Mouse (Mus musculus): Measurements from ENCODE around the gene Stard7. TPM values are rescaled to one million over a fixed set of nuclear protein-coding genes. Genes with fewer than 3 reads are reported as not detected.

Gene Stard7
- 10 to 100 TPM; 86.8 to 98.4 TPM for total RNA-seq (2021)
- long read RNA-seq, experiment 1, transcript Stard7-202 (8 exons, 3,116 nt), result major isoform, 158 of 176 reads
- long read RNA-seq, experiment 1, partial matches to known transcripts, result 7 of 176 reads
- long read RNA-seq, experiment 1, other reads (novel, unspliced or antisense), result 7 of 176 reads
- long read RNA-seq, experiment 2, transcript Stard7-202 (8 exons, 3,116 nt), result major isoform, 259 of 282 reads
- long read RNA-seq, experiment 2, partial matches to known transcripts, result 10 of 282 reads
- long read RNA-seq, experiment 2, other reads (novel, unspliced or antisense), result 8 of 282 reads

DNA sequence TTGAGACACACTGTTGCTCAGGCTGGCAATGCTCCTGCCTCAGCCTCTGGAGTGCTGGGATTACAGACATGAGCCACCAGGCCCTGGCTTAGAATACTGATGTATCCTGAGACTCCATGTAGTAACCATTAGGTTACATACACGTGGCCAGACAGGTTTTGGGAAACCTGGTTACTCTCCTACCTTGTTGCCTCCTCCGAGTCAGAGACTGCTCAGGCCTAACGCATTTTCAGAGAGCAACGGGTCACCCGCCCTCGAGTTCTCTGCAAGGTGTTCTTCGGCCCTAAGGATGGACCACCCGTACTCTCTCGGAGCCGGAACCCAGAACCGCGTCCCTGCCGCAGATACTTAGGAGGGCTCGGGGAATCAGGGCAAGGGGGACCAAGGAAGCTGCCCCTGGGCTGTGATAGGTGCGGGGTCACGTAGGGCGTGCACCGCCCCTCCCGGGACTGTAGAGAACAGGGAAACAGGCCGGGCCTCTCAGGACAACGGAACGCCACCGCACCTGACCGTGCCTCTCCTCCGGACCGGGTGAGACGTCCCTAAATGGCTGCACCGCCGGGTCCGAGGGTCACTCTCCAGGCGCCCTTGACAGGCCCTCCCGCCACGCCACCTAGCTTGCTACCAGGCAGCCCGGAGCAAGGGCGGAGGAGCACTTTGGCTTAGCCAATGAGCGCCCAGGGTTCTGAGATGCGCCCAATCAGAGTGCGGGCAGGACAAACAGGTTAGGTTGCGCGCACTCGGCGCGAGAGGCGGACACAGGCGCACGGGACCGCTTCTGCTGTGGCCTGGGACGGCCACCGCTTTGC is at the start of gene Stard7:
Gene Stard7, plus strand, starts transcription at position 728 of the 809 bp plus-strand sequence.
- intact Hi-C loops (cut with DNase I; ENCODE audit: low total_unique reads), result no loop called here
- peak; percentile 96 for DNase-seq

DNA sequence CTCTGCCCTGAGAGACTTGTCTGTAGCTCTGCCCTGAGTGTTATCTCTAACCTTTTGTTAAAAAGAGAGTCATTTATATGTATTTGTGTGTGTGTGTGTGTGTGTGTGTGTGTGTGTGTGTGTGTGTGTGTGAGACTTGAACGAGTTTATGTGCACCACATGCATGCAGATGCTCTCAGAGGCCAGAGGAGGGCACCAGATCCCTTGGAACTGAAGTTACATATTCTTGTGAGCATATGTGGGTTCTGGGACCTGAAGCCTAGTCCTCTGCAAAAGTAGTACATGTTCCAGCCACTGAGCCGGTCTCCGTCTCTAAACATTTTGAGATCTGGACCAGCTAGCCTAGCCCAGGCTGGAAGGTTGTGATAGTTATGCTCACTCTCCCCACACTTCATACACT is 44.8 kb upstream of the Stard7 start:
- no peak for DNase-seq
- intact Hi-C loops (cut with DNase I; ENCODE audit: low total_unique reads), result loop anchor here (10.0 kb wide), 1 partner anchor 170 kb away; no protein-coding TSS in a partner anchor

DNA sequence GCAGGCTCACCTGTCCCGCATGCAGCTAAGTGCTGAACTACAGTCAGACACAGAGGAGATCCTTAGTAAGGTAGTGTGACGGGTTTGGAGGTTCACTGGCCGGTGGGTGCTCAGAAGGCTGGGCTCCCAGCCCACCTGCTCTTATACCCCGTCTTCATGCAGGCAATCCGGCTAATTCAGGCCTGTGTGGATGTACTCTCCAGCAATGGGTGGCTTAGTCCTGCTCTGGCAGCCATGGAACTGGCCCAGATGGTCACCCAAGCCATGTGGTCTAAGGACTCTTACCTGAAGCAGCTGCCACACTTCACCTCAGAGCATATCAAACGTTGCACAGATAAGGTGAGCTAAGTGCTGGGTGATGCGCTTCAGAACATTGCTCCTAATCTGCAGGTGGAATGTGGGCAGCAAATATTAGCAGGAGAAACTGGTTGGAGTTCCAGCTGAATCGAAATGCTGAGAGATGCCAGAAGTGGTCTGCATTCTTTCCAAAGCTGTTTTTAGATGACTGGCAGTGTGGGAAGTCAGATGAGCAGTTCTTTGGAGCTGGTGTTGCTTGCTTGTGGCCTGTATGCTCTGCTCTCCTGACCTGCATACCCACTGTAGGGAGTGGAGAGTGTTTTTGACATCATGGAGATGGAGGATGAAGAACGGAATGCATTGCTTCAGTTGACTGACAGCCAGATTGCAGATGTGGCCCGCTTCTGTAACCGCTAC is 32.0 kb upstream of the Stard7 start:
- intact Hi-C loops (cut with DNase I; ENCODE audit: low total_unique reads), result no loop called here
- no peak for DNase-seq

DNA sequence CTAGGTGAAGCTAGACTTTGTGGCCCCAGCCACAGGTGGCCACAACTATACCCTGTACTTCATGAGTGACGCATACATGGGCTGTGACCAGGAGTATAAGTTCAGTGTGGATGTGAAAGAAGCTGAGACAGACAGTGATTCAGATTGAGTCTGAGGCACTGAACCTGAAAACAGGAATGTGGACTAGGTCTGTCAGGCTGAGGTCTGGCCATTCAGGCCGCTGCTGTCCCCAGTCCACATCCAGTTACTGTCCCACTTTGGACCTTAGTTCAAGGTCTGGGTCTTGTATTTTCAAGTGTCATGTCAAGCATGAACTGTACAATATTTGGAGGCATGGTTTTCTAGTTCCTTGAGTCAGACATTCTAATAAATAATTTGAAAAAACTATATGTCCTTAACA is 30.0 kb upstream of the Stard7 start:
- DNase-seq, result no peak
- intact Hi-C loops (cut with DNase I; ENCODE audit: low total_unique reads), result loop anchor here (10.0 kb wide), 1 partner anchor 95 kb away; the partner anchor contains the start of genes Astl and Dusp2

DNA sequence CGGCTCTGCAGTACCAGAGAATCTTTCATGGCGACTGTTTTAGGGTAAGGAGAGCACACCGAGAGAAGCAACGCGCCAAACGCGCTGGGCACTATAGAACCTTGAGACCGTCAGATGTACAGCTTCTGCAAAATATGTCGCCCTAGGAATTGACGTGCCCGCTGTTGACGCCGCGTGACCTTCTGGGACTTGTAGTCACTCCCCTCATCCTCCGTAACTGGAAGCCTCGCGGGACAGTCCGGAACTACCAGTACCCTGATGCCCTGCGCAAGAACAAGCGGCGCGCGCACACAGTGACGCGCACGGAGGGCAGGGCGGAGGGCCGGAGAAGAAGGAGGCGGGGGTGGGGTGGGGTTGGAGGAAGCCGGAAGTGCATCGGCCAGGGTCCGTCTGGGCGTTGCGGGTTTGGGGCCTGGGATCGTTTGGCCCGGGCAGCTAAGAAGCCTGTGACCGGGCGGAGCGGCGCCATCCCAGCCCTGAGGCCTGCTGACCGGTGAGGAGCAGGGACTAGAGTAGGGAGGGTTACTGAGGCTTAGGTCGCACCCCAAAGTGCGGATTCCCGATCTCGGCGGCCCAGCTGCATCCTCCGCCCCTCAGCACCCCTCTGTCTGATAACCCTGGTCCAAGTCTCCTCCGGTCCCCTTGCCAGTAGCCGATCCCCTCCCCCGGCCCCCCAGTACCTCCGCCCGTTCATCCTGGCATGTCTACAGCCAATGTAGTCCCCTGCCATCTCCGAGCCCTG is 22.3 kb upstream of the Stard7 start, which contains the start of the genes Ciao1 and Tmem127:
Gene Ciao1, minus strand, starts transcription at position 225 of the 742 bp plus-strand sequence.
Gene Tmem127, plus strand, starts transcription at position 317 of the 742 bp plus-strand sequence.
- peak; percentile 99 for DNase-seq
- intact Hi-C loops (cut with DNase I; ENCODE audit: low total_unique reads), result loop anchor here (10.0 kb wide), 1 partner anchor 87 kb away; the partner anchor contains the start of genes Astl and Dusp2

DNA sequence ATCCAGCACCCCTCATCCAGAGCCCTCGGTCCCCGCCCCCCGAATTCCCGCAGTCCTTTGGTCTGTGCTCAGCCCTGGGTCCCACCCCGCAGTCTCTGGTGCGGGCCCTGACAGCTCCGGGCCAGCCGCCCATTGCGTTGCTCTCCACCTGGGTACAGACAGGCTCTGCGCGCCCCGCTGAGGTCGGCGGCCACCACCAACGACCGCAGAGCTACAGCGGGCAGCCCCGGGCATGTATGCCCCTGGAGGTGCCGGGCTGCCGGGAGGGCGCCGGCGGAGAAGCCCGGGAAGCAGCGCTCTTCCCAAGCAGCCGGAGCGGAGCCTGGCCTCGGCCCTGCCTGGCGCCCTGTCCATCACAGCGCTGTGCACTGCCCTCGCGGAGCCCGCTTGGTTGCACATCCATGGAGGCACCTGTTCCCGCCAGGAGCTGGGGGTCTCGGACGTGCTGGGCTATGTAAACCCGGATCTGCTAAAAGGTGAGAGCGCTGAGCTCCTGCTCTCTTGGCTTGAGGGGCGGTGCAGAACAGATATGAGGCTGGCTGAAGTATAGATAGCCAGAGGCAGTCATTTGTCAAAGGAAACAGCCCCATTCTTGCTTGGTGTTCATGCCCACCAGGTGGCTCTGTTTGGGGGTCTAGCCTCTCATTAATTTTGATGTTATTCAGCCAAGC is 21.5 kb upstream of the Stard7 start:
- intact Hi-C loops (cut with DNase I; ENCODE audit: low total_unique reads), result loop anchor here (10.0 kb wide), 1 partner anchor 86 kb away; the partner anchor contains the start of genes Astl and Dusp2
- peak; percentile 59 for DNase-seq

DNA sequence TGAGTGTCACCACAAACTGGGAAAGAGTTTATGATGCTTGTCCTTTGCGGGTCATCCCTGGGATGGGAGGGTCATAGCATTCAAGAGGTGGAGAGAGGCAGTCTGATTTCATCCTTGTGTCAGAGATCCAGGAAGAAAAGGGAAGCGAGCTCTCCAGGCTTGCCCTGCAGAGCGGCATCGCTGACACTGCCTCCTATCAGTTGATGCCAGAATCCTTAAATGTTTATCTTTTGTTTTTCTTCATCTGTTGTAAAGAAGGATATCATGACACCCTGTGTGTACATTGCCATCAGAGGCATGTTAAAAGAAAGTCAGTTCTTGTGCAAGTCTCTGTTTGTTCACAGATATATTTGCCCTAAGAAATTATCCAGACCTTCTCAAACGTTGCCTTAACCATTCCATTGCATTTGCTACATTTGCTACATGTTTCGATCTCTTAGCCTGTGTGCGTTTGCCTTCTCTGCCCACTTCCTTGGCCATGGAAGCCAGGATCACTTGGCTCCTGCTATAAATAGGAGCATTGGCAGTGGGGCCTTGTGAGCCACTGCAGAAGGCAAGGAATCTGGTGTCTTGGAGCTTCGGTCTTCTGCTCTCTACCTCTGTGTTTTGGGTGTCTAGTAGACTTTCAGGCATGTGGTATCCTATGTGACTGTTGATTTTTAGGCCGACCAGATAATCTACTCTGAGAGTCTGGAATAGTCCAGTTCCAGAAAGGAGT is 19.6 kb upstream of the Stard7 start:
- peak; percentile 15 for DNase-seq
- intact Hi-C loops (cut with DNase I; ENCODE audit: low total_unique reads), result no loop called here

DNA sequence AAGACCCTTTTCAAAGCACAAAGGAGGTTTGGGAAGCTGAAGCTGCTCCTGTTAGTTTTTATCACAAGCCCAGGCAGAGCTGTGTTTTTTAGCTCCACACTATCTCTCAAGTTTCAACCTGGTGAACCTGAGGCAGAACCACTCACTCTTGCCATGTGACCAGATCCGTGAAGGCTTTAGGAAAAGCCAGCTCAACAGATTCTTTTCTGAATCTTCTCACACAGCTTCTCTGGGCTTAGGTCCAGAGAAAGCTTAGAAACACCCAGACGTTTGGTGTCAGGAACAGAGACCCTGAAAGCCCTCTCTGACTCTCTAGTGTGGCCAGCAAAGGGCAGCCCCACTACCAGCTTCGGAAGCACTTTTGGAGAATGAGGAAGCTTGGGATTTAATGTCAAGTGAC is 18.6 kb upstream of the Stard7 start:
- DNase-seq, result no peak
- intact Hi-C loops (cut with DNase I; ENCODE audit: low total_unique reads), result no loop called here

DNA sequence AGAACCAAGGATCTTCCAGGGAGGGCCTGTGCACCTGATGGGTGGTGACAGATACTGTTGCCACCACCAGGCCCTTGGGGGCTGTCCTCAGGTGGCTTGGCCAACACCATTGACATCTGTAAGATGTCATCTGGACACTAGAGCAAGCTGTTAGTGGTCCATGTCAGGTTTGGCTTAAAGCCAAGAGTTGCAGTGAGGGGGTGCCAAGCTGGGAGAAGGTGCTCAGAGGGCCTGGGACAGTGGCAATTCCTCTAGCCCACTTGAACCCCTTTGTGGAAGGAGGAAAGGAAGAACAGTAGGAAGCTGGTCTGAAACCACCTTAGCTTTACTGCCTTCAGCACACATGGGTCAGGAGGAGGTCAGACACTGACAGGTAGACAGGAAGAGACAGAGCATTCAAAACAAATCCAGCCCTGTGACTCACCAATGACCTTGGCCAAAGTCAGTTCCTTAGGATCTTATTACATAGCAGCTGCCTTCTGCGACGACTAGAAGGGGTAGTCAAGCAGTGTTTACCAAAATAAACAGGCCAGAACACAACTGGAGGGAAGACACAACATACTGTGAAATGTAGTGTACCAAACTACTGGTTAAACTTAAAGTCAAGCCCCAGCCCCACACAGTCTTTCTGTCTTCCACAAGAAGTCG is 18.0 kb upstream of the Stard7 start:
- intact Hi-C loops (cut with DNase I; ENCODE audit: low total_unique reads), result no loop called here
- peak; percentile 18 for DNase-seq

DNA sequence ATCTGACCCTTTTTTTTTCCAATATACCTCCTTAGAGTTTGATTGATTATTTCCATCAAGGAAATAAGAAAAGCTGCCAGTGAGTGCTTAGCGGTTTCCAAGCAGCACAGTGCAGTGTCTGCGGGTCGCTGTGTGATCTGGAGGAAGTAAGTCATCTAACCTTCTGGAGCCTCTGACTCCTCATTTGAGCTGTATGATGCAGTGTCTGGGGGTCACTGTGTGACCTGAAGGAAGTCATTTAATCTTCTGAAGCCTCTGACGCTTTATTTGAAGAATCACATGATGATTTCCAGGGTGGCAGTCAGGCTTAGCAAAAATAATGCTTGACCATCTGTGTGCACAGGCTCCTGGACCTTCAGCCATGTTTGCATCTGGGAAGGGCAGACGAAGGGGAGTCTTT is 17.2 kb upstream of the Stard7 start:
- intact Hi-C loops (cut with DNase I; ENCODE audit: low total_unique reads), result no loop called here
- no peak for DNase-seq

DNA sequence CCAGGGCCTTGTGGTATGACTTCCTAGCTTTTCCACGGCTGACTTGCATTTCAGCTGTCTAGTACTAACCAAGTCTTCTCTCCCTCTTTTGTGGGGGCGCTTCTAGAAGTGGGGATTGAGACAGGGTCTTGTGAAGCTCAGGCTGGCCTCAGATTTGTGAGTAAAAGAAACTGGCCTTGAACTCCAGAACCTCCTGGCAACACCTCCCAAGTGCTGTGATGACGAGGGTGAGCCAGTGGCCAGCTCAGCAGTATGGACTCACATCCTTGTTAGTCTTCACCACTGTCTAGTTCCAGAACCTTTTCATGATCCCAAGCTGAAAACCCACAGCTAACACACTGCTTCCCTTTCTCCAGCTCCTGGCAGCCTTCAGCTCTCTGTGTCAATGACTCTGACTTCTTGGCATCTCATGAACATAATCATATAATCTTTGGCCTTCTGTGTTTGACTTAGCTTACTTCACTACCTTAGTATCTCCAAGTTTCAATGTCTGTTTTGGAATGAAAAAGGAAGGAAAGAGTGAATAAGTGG is 15.3 kb upstream of the Stard7 start:
- intact Hi-C loops (cut with DNase I; ENCODE audit: low total_unique reads), result no loop called here
- no peak for DNase-seq

DNA sequence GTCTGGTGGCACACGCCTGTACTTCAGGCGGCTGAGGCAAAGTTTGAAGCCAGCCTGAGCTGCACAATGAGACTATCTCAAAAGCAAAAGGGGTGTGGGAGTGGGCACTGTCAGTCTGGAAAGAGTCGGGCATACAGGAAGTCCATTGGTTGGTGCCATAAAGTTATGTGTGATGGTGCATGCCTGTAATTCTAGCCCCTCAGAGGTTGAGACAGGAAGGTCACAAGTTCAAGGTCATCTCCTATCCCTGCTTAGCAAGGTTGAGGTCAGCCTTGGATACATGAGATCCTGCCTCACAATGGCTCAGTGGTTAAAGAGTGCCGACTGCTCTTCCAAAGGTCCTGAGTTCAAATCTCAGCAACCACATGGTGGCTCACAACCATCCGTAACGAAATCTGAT is 14.7 kb upstream of the Stard7 start:
- intact Hi-C loops (cut with DNase I; ENCODE audit: low total_unique reads), result no loop called here
- no peak for DNase-seq

DNA sequence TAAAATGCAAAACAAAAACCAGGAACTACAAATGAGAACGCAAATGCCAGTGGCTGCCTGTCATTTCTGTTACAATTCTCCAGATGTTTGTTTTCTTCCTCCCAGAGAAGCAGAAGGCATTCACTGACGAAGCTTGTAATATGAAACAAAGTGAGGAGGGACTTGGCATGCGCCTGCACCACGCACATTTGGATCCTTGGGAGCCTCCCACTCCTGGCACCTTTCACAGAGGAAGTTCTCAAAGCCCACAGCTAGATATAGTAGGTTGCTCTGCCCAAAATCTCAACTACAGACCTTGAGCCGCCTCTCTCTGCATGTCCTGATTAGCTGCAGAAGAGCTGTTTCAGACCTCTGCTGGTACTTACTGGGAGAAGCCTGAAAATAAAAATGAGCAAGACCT is 10.7 kb upstream of the Stard7 start:
- intact Hi-C loops (cut with DNase I; ENCODE audit: low total_unique reads), result no loop called here
- no peak for DNase-seq

DNA sequence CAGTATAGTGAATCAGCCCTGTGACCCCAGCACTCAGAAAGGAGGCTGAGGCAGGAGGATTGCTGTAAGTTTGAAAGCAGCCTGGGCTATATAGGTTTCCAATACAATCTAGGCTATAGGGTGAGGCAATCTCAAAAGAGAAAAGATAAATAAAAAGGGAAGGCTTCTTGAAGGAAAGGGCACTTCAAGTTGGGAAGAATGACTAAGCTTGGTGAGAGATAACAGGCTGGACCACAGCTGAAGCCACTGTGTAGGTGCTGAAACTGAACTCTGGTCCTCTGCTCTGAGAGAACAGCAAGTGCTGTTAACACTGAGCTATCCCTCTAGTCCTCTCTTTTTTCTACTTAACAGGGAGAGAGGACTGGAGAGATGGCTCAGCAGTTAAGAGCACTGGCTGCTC is 7.5 kb upstream of the Stard7 start:
- no peak for DNase-seq
- intact Hi-C loops (cut with DNase I; ENCODE audit: low total_unique reads), result no loop called here

DNA sequence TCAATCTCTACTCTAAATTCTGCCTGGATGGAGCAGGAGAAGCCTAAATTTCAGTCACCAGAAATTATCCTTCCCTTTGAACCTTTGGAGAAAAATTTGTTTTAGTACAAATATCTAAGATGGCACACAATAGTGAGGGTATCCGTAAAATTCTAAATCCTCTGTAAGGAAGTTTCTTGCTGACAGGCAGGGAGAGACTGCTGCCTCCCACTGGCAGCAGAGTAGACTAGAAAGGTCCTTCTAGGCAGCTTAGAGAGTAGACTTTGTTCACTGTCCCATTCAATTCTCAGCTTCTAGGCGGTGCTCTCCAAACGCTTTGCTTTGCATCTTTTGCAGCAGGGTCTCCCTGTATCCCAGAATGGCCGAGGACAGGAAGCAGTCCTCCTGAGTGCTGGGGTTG is 2.2 kb upstream of the Stard7 start:
- intact Hi-C loops (cut with DNase I; ENCODE audit: low total_unique reads), result no loop called here
- no peak for DNase-seq

DNA sequence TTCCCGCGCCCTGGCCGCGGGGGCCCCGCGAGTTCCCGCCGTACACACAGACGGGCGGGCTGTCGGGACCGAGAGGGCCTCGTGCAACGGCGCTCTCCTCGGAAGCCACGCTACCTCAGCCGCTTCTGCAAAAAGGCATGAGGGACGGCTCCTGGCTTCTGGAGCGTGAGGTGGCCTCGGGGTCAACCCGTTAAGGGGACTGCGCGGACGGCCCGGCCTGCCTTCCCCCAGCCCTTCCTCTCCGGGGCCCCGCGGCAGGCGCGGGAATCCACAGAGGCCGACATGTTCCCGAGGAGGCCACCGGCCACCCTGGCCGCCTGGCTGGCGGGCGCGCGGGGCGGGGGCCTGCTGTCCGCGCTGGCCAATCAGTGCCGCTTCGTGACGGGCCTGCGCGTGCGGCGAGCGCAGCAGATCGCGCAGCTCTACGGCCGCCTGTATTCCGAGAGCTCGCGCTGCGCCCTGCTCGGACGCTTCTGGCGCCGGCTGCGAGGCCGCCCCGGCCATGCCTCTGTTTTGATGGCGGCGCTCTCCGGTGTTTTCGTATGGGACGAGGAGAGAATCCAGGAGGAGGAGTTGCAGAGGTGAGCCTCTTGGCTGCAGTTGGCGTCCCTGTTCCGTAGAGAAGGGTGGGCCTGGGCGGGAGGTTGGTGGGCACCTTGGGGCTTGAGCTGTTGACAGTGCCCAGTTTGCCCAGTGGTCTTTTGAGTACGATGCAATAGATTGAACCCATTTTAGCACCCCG is 453 bp downstream of the Stard7 start:
- DNase-seq, result peak; percentile 89
- intact Hi-C loops (cut with DNase I; ENCODE audit: low total_unique reads), result no loop called here

DNA sequence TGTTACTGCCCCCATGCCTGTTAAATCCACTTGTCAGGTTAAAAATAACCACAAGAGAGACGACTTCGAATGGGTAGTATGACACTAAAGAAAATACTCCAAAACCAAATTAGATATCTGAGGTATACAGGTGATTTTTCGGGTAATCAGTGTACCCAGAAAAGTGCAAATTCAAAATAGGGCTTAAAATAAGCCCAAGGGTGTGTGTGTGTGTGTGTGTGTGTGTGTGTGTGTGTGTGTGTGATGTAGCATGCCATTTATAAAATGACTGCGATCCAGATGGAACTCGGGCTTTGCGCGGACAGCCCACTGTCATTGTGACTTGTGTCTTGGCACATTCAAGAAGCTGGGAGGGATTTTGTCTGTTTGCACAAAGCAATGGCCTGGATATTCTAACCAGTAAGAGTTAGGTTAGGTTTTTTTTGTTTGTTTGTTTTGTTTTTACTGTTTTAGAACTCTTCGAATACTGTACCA is 1.1 kb downstream of the Stard7 start:
- DNase-seq, result no peak
- intact Hi-C loops (cut with DNase I; ENCODE audit: low total_unique reads), result no loop called here
